Mouse (Mus musculus) stomach, embryonic 14.5 days (tissue): ENCODE results near the gene Ankrd39. TPM values are rescaled to one million over a fixed set of nuclear protein-coding genes. Genes with fewer than 3 reads are reported as not detected.
A peak's percentile ranks its signal among the peaks of the same experiment; 100 is the strongest.

Experiments used
- ATAC-seq: fragments of 200-750 bp; cut with Nextera tagmentation; 2 replicates; pipeline ENCODE4 v1.8.0; 2017; ENCODE audit warnings: low read depth, moderate TSS enrichment; ENCODE audit not compliant: insufficient number of reproducible peaks, insufficient read depth, low FRiP score
- H3K27ac ChIP-seq: fragments of 300-500 bp; sonication (generic); 2 replicates; pipeline ENCODE4 v1.5.1; 2014; ENCODE audit warnings: mild to moderate bottlenecking, low read length, moderate library complexity, mixed read lengths
- H3K27me3 ChIP-seq: fragments of 300-500 bp; sonication (generic); 2 replicates; pipeline ENCODE4 v1.6.1; 2014; ENCODE audit warnings: low read length, control low read depth, mixed read lengths; ENCODE audit not compliant: control insufficient read depth, insufficient read depth
- H3K36me3 ChIP-seq: fragments of 300-500 bp; sonication (generic); 2 replicates; pipeline ENCODE4 v1.6.1; 2014; ENCODE audit warnings: mild to moderate bottlenecking, control low read depth, low read length, moderate library complexity, mixed read lengths; ENCODE audit not compliant: control insufficient read depth, insufficient read depth
- H3K4me1 ChIP-seq: fragments of 300-500 bp; sonication (generic); 2 replicates; pipeline ENCODE4 v1.6.1; 2014; ENCODE audit warnings: low read length, control low read depth, mixed read lengths; ENCODE audit not compliant: control insufficient read depth, insufficient read depth
- H3K4me2 ChIP-seq: fragments of 300-500 bp; sonication (generic); replicated peaks from 2 replicates; pipeline ENCODE4 v1.6.1; 2014; ENCODE audit warnings: low read depth, low read length, control low read depth
- H3K4me3 ChIP-seq: fragments of 300-500 bp; sonication (generic); 2 replicates; pipeline ENCODE4 v1.5.1; 2014; ENCODE audit warnings: low read depth, low read length, control low read depth
- H3K9ac ChIP-seq: fragments of 300-500 bp; sonication (generic); replicated peaks from 2 replicates; pipeline ENCODE4 v1.6.1; 2014; ENCODE audit warnings: low read depth, mild to moderate bottlenecking, control low read depth, low read length, moderate library complexity, mixed read lengths
- H3K9me3 ChIP-seq: fragments of 300-500 bp; sonication (generic); 2 replicates; pipeline ENCODE4 v1.6.1; 2016; ENCODE audit warnings: low read depth, low read length, control low read depth; ENCODE audit not compliant: control insufficient read depth
- WGBS: fragments of 180-500 bp; shearing (Covaris S2); extraction: QIAGEN DNeasy Blood & Tissue Kit; methylation state at CpG from one replicate; pipeline ENCODE4 v1.1.7; 2014; 5-methylcytosine and 5-hydroxymethylcytosine counted together
- polyA plus RNA-seq: library from polyadenylated mRNA; unstranded; fragments of >200 nt; fragmentation: Nextera tagmentation; extraction: Ambion mirVana; gene quantifications from 2 replicates; pipeline ENCODE4 v1.2.1, GENCODE M21; 2014

The Ankrd39 gene
- polyA plus RNA-seq, 1 experiment from 2014 or later, result 30.4 TPM

DNA sequence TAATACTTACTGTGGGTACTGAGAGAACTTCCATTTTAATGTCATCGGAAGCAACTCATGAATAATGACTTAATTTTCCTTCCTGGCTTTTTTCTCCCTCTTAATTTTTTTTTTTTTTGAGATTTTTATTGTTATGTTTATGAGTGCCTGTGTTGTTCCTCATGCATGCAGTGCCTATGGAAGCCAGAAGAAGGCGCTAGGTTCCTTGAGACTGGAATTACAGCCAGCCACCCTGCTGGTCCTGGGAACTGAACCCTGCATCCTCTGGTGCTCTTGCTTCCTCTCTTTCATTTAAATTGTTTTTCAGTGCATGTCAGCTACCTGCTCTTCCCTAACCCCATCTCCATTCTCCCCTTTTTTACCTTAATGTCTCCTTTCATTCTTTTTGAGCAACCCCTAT lies 33.5 kb downstream of the Ankrd39 start:
- Histone ChIP-seq H3K36me3 (peaks cover 11% of the 10 kb centered on the region), H3K4me1 (peaks cover 19% of the 10 kb centered on the region), H3K9me3 (no peaks in the 10 kb centered on the region), H3K4me3 (peak overlapping the region; percentile 82; the same call in 1 of the 2 replicates), H3K4me2 (peak overlapping the region; percentile 96), H3K9ac (no peak overlapping the region), H3K27me3 (no peaks in the 10 kb centered on the region), H3K27ac (no peak overlapping the region)
- 50% methylated on average over 2 of the region's 2 CpGs for WGBS
- ATAC-seq, result no peak

DNA sequence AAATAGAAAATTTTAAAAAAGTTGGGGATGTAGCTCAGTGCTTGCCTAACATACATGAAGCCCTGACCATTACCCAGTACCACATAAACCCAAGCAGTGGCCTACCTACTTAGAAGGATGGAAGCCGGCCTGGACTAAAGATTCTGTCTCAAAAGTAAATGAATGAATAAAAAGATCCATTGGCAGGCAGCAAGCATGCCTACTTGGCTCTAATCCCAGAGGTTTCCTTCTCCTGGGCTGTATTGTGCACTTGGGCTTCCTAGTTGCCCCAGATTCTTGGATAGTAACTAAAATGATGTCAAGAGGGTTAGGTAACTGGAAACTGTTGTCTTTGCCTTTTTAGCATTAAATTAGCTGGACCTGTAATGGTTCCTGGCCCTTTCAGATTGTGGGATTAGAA lies 33.9 kb downstream of the Ankrd39 start:
- Histone ChIP-seq H3K9me3 (no peaks in the 10 kb centered on the region), H3K27ac (no peak overlapping the region), H3K36me3 (peaks cover 7% of the 10 kb centered on the region), H3K27me3 (no peaks in the 10 kb centered on the region), H3K4me3 (peak overlapping the region; percentile 82), H3K4me2 (peak overlapping the region; percentile 96), H3K9ac (0 out of 2 replicates have a peak overlapping the region, but pooled peaks have one; percentile 81), H3K4me1 (peaks cover 19% of the 10 kb centered on the region)
- ATAC-seq, result no peak
- WGBS, result 3% methylated on average over 1 of the region's 1 CpGs

- no peak for ATAC-seq
- Histone ChIP-seq H3K27ac (peak overlapping the region; percentile 67; the same call in 1 of the 2 replicates), H3K36me3 (peaks cover 4% of the 10 kb centered on the region; the same call in 1 of the 2 replicates), H3K9me3 (no peaks in the 10 kb centered on the region), H3K4me2 (peak overlapping the region; percentile 96), H3K4me1 (peaks cover 19% of the 10 kb centered on the region), H3K27me3 (no peaks in the 10 kb centered on the region), H3K4me3 (peak overlapping the region; percentile 82), H3K9ac (peak overlapping the region; percentile 81)
- WGBS, result 1% methylated on average over 16 of the region's 16 CpGs
Measured at GRCm38 (mm10) chr1:36512966-36513280, 34.3 kb downstream of the Ankrd39 start.

GRCm38 (mm10) chr1:36512089-36512965 lies 34.9 kb downstream of the Ankrd39 start:
- under 1% methylated on average over 96 of the region's 126 CpGs for whole genome bisulfite sequencing
- Histone ChIP-seq H3K36me3 (peaks cover 7% of the 10 kb centered on the region; the same call in 1 of the 2 replicates), H3K9me3 (no peaks in the 10 kb centered on the region), H3K4me3 (peak overlapping the region; percentile 82), H3K27ac (peak overlapping the region; percentile 99), H3K4me1 (peaks cover 19% of the 10 kb centered on the region), H3K9ac (peak overlapping the region; percentile 81), H3K4me2 (peak overlapping the region; percentile 96), H3K27me3 (no peaks in the 10 kb centered on the region)
- ATAC-seq, result peak; percentile 51

DNA sequence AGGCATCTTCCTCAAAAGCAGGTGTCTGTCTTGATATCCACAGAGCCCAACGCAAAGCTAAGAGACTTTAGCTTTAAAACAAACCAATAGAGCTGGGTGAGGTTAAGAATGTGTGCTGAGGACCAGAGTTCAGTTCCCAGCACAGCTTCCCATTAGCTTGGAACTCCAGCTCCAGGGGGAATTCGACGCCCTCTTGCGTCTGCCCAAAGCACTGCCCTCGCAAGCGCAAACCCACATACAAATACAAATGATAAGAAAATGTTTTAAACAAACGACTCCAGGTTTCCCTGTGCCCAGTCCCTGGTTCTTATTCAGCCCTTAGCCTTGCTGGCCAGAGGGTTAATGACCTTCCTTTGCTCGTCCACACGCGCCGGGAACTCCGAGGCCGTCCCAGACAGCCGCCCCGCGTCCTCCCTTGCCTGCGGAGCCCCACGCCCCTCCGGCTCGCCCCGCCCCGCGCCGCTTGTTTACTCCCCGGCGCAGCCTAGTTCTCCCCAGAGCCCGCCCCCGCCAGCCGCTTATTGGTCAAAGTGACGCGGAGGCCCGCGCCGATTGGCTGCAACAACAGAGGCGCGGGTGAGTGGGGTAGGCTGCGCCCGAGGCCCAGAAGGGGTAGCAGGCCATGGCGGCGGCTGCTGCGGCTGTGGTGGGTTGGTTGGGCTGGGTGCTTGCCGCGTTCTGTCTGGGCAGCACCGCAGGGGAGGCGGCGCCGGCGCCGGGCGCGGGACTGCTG lies 35.8 kb downstream of the Ankrd39 start, which contains the start of gene Cnnm3:
Gene Cnnm3 (plus strand): TSS at position 579 of the 733 bp plus-strand sequence.
- Histone ChIP-seq H3K36me3 (peaks cover 5% of the 10 kb centered on the region; the same call in 1 of the 2 replicates), H3K27me3 (no peaks in the 10 kb centered on the region), H3K4me3 (peak within 1 kb of the TSS; percentile 82), H3K9ac (peak within 1 kb of the TSS; percentile 81), H3K4me2 (peak within 1 kb of the TSS; percentile 96), H3K9me3 (no peaks in the 10 kb centered on the region), H3K27ac (peak within 1 kb of the TSS; percentile 99), H3K4me1 (peaks cover 19% of the 10 kb centered on the region)
- ATAC-seq, result peak; percentile 98
- WGBS, result 1% methylated on average over 51 of the region's 51 CpGs

GRCm38 (mm10) chr1:36508238-36508637 lies 39.0 kb downstream of the Ankrd39 start:
- no peak overlapping the region for H3K4me3 ChIP-seq
- 76% methylated on average over 5 of the region's 5 CpGs for WGBS
- no peak overlapping the region for H3K9ac ChIP-seq
- peaks cover 5% of the 10 kb centered on the region; the same call in 1 of the 2 replicates for H3K36me3 ChIP-seq
- no peak for ATAC-seq
- no peak overlapping the region for H3K27ac ChIP-seq
- no peaks in the 10 kb centered on the region for H3K27me3 ChIP-seq
- H3K9me3 ChIP-seq, result no peaks in the 10 kb centered on the region
- H3K4me2 ChIP-seq, result no peak overlapping the region
- H3K4me1 ChIP-seq, result peaks cover 4% of the 10 kb centered on the region

- Histone ChIP-seq H3K4me3 (no peak overlapping the region), H3K9ac (no peak overlapping the region), H3K27ac (no peak overlapping the region), H3K9me3 (no peaks in the 10 kb centered on the region), H3K36me3 (peaks cover 3% of the 10 kb centered on the region), H3K4me2 (no peak overlapping the region), H3K4me1 (no peaks in the 10 kb centered on the region), H3K27me3 (no peaks in the 10 kb centered on the region)
- no peak for ATAC-seq
- WGBS, result 7% methylated on average over 3 of the region's 3 CpGs
Measured at GRCm38 (mm10) chr1:36501261-36501660, 46.0 kb downstream of the Ankrd39 start.

DNA sequence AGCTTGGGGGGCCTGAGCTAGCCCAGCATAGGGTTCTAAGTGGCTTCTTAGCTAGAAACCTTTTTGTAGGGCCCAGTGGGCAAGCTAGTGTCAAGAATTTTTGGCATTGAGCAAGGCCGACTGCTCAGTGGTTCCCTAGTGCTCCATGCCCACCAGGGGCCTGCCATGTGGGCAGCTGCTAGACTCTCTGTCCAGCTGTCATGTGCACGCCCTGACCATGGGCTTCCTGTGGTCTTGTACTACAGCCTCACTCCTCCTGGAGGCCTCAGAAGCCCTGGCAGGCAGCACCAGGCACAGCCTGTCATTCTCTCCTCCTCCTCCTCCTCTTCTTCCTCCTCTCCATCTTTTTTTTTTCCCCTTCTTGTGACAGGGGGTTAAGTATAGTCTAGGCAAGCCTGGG lies 49.9 kb downstream of the Ankrd39 start:
- Histone ChIP-seq H3K27me3 (no peaks in the 10 kb centered on the region), H3K4me2 (no peak overlapping the region)
- 90% methylated on average over 2 of the region's 2 CpGs for WGBS

More for the DNA sequence above, 49.9 kb downstream of the Ankrd39 start:
- no peak overlapping the region for H3K27ac ChIP-seq
- peaks cover under 1% of the 10 kb centered on the region; the same call in 1 of the 2 replicates for H3K4me1 ChIP-seq
- no peaks in the 10 kb centered on the region for H3K9me3 ChIP-seq
- no peak for ATAC-seq
- peaks cover 3% of the 10 kb centered on the region for H3K36me3 ChIP-seq
- H3K4me3 ChIP-seq, result no peak overlapping the region
- H3K9ac ChIP-seq, result no peak overlapping the region
